Mouse (Mus musculus) kidney, adult 18-20 months (tissue): Measurements from ENCODE around the gene Ero1l.

ENCODE experiments used
- DNase-seq: peaks from one replicate; pipeline ENCODE4 v3.0.0; 2021

The Ero1l gene

DNA sequence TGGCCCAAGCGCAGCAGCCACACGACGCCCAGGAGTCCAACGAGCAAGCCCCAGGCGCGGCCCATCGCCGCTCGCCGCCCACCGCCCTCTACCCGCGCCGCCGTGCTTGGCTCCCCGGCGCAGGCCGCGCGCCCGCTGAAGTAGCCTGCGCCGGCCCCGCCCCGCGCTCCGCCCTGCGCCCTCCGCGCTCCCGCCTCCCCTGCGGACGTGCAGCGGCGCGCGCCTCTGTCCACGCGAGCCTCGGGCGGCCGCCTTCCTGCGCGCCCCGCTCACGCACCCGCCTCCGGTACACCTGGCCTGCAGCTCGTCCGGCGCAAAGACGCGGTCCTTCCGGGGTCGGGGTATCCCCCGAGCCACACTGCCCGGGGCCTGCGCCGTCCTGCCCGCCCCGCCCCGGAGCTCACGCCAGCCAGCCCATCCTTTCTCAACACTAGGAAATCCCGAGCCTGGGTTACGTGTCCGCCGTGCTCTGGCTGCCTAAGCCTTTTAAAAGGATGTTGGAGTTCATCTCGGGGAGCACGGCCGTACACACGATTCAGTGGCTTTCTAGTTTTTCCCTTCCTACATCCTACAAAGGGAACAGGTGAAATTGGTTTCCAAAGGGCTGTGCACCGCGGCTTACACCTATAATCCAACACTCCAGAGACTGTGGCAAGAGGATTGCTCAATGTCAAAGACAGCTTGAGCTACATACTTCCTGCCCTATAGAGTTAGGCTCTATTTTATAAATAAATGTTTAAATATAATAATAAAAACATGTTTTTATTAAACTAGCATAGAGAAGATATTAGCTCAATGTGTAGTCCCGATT is at the start of gene Ero1l:
TSS of gene Ero1l (minus strand) at position 346 of the 811 bp plus-strand sequence.
- peak; percentile 91 for DNase-seq

GRCm38 (mm10) chr14:45365196-45365587 is 46.6 kb upstream of the Ero1l start:
- no peak for DNase-seq

GRCm38 (mm10) chr14:45364211-45365195 is 45.9 kb upstream of the Ero1l start:
- DNase-seq, result peak; percentile 26

- DNase-seq, result peak; percentile 96
Measured at GRCm38 (mm10) chr14:45350931-45351859, 32.6 kb upstream of the Ero1l start, which contains the start of gene Styx. Gene Styx (plus strand): TSS chr14:45351093.

GRCm38 (mm10) chr14:45329589-45330181 is 11.1 kb upstream of the Ero1l start, which contains the start of gene Psmc6:
Gene Psmc6 (plus strand): TSS chr14:45329788.
- DNase-seq, result peak; percentile 93

DNA sequence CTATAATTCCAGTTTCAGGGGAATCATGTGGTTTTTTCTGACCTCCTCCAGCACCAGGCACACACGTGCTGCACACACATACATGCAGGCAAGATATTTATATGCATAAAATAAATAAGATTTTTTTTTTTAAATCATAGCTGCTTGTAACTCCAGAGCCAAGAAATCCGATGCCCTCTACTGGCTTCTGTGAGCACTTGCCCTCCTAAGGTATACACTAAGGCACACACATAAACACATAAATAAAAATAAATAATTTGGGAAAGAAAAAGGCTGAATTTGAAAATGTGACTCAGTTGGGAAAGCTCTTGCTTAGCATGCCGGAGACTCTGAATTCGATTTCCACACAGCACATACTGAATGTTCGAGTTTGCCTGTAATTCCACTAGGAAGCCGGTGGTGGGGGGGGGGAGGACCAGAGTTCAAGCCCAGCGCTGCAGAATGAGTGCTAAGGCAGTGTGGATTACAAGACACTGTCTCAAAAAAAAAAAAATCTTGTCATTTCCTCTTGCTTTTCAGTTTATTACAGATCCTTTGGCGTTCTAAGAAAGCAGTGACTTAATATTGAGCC is 10.5 kb upstream of the Ero1l start:
- DNase-seq, result no peak

DNA sequence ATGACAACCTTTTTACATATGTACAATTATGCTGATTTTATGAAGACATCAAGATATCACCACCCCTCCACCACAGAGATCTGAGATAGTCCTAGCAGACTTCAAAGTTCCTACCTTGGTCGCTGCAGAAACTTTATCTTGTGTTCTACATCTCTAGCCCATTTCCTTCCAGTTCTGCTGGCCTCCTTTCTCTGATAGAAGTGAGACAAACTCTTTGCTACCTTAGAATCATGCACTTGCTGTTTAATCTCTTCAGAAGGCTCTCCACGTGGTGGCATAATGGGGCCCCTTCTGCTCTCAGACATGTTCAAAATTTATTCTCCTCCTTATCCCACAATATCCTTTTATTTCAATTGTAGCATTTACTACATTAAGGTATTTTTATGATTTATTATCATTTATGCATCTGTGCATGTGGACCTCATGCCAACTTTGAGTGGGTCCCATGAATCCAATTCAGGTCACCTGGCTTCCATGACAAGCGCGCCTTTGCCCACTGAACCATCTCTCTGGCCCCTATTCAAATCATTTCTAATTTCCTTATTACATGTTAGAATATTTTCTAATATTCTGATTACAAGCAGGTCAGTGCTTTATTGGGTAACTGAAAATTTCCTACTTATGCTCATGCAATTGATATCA is 9.6 kb upstream of the Ero1l start:
- no peak for DNase-seq

DNA sequence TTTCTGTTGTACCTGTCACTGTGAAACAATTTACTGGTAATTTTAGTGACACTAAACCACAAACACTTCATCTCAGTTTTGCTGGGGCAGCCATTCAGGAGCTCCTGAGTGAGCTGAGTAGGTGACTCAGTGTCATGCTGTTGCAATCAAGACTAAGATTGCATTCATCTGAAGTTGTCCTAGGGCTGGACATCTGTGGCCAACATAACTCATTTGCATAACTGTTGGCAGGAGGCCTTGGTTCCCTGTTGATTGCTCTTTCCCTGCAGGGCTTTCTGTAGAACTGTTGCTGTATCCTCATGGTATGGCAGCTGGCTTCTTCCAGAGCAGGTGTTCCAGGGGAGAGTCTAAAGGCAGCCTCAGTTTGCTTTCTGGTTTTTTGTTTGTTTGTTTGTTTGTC is 6.9 kb upstream of the Ero1l start:
- no peak for DNase-seq

GRCm38 (mm10) chr14:45323320-45323719 is 4.7 kb upstream of the Ero1l start:
- DNase-seq, result no peak

GRCm38 (mm10) chr14:45322450-45322849 is 3.9 kb upstream of the Ero1l start:
- DNase-seq, result no peak

GRCm38 (mm10) chr14:45321622-45322021 is 3.1 kb upstream of the Ero1l start:
- no peak for DNase-seq

DNA sequence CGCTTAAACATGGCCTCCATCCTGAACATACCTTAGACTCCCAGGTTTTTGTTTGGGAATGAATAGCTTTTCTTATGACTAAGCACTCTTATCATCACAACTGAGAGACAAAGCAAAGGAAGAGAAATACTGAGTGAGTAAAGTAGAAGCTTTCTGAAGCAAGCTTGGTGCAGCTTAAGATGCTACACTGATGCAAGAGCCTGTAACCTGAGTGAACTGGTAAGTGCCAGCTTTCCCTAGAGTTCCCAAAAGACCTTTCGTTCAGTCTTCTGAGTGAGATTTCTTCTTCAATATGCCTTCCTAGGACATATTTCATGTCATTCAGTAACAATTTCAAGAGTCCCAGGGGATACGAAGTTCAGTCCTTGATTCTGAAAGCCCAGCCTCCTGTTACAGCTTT is 2.5 kb upstream of the Ero1l start:
- DNase-seq, result no peak

DNA sequence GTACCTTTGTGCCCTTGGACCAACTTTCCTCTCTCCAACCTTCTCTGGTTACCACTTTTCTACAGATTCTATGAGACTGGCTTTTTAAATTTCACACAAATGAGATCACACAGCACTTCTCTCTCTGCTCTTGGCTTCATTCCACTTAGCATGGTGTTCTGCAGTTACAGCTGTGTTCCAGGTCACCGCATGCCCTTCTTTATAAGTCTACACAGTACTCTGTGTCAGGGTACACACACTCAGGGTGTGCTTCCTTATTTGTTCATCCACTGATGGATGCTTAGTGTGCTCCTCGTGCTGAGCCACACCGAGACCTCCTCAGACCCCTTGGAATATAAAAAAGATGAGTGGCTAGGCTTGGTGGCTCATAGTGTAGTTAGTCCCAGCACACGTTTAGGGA is 1.5 kb upstream of the Ero1l start:
- no peak for DNase-seq

DNA sequence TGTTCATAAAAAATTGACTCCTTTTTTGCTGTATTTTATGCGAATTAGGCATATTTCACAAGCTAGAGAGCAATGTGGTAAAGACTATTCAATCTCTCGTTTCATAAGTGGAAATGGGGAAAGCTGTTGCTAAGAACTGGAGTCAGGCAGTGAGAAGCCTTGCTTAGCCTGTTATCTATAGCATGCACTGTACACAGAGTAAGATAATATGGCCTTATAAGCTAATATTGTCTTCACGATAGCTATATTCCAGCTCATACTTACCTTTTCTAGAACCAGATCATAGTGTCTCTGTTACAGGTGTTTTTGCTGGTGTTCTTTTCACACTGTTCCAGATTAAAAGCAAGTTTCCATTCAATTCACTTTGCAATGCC is 653 bp upstream of the Ero1l start:
- no peak for DNase-seq

DNA sequence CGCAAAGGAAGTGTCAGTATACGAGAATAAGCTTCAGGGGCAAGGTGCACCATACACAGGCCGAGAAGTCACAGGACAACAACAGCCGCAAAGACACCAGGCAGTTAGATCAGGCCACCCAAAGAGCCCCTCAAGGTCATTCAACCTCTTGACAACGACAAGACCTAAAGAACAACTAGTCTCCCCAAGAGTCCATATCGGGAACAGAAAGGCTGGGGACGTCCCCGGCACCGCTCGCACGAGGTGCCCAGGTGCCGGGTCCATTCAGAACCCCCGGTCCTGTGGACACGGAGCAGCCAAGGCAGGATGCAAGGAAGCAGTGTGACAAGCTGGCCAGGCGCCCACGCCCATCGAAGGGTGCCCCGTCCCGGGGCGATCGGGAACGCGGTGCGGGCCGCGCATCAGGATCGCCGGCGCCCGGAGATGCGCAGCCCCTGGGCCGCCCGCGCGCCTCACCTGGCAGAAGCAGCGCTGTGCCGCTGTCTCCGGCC is 605 bp downstream of the Ero1l start:
- no peak for DNase-seq

GRCm38 (mm10) chr14:45316927-45317326 is 1.6 kb downstream of the Ero1l start:
- DNase-seq, result no peak

DNA sequence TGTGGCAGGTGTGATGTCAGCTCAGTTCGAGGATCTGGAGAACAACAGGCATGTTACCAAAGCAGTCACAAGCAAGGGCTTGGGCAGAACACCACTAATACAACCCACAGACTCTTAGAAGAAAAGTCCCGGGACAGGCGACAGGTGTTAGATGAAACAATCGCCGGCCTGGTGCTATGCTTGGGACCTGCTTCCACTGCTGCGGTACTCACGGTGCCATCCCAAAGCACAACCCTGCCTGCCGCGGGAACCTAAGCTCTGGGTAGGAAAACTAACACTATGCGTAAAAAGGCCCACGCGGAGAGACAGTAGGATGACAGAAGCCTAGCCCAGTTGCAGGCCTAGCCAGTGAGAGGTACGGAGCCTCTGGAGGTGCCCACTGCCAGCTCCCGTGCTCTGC is 8.5 kb downstream of the Ero1l start:
- DNase-seq, result no peak

DNA sequence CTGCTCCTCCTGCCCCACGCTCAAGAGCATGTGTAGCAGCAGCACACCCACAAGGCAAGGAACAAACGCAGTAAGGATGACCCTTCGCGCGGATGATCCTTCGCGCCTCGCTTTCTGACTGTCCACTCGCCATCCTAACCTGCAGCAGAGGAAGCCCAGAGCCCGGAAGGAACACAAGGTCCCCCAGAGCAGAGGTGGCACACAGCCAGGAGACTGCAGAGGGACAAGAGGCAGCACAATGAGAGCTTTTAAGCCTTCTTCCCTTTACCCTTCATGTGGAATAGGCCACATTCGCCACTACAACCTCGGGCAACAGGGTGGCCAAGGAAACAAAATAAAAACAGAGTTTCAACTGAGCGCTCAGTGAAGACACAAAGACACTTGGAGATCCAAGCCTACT is 8.9 kb downstream of the Ero1l start:
- DNase-seq, result no peak

GRCm38 (mm10) chr14:45307630-45308328 is 10.8 kb downstream of the Ero1l start:
- DNase-seq, result no peak

GRCm38 (mm10) chr14:45305852-45306251 is 12.7 kb downstream of the Ero1l start:
- DNase-seq, result no peak
